Mouse (Mus musculus) adrenal gland, adult (tissue): ENCODE data around the gene Armc6.

Experiments used
- DNase-seq, 2 experiments: peaks; one replicate each; pipeline ENCODE4 v3.0.0; 2022 to 2023; ENCODE audit warnings: low spot score in 1 of 2; ENCODE audit not compliant: inconsistent age in 2 of 2

The Armc6 gene

GRCm38 (mm10) chr8:70234080-70234780 is at the start of gene Armc6, which contains the start of gene Sugp2:
Armc6 (minus strand) TSS chr8:70234466.
Sugp2 (plus strand) TSS chr8:70234226.
- DNase-seq, result peak; percentile 98 to 99

- DNase-seq, result no peak
Observed at GRCm38 (mm10) chr8:70283136-70284077, 49.1 kb upstream of the Armc6 start.

GRCm38 (mm10) chr8:70282603-70283135 is 48.4 kb upstream of the Armc6 start, which contains the start of gene Homer3:
Homer3 (plus strand) TSS chr8:70282827.
- peak; percentile 93 to 97 for DNase-seq

- peak in 1 of 2 experiments; percentile 63 for DNase-seq
Observed at GRCm38 (mm10) chr8:70281001-70281400, 46.7 kb upstream of the Armc6 start.

- DNase-seq, result peak in 1 of 2 experiments; percentile 64
Observed at GRCm38 (mm10) chr8:70279266-70279665, 45.0 kb upstream of the Armc6 start.

GRCm38 (mm10) chr8:70278175-70278574 is 43.9 kb upstream of the Armc6 start:
- DNase-seq, result peak in 1 of 2 experiments; percentile 53

- DNase-seq, result peak in 1 of 2 experiments; percentile 56
Observed at GRCm38 (mm10) chr8:70276476-70276875, 42.2 kb upstream of the Armc6 start.

- no peak for DNase-seq
Observed at GRCm38 (mm10) chr8:70274350-70274749, 40.1 kb upstream of the Armc6 start.

GRCm38 (mm10) chr8:70272949-70273348 is 38.7 kb upstream of the Armc6 start:
- peak; percentile 78 to 88 for DNase-seq

- peak in 1 of 2 experiments; percentile 76 for DNase-seq
Observed at GRCm38 (mm10) chr8:70268799-70269565, 34.7 kb upstream of the Armc6 start.

- DNase-seq, result no peak
Observed at GRCm38 (mm10) chr8:70268311-70268710, 34.0 kb upstream of the Armc6 start.

GRCm38 (mm10) chr8:70267674-70268073 is 33.4 kb upstream of the Armc6 start:
- no peak for DNase-seq

- no peak for DNase-seq
Observed at GRCm38 (mm10) chr8:70259043-70259442, 24.8 kb upstream of the Armc6 start.

- no peak for DNase-seq
Observed at GRCm38 (mm10) chr8:70258600-70258999, 24.3 kb upstream of the Armc6 start.

GRCm38 (mm10) chr8:70257456-70257855 is 23.2 kb upstream of the Armc6 start:
- no peak for DNase-seq

- DNase-seq, result no peak
Observed at GRCm38 (mm10) chr8:70254628-70255027, 20.4 kb upstream of the Armc6 start.

GRCm38 (mm10) chr8:70247841-70248240 is 13.6 kb upstream of the Armc6 start:
- DNase-seq, result no peak

GRCm38 (mm10) chr8:70246622-70247021 is 12.4 kb upstream of the Armc6 start:
- DNase-seq, result peak; percentile 76 to 84

GRCm38 (mm10) chr8:70240642-70241041 is 6.4 kb upstream of the Armc6 start:
- DNase-seq, result no peak

GRCm38 (mm10) chr8:70237842-70238241 is 3.6 kb upstream of the Armc6 start:
- no peak for DNase-seq

- no peak for DNase-seq
Observed at GRCm38 (mm10) chr8:70234781-70235128, 489 bp upstream of the Armc6 start.
